Mouse (Mus musculus) heart, embryonic 15.5 days (tissue): ENCODE data around the gene Smc1a. TPM values are rescaled to one million over a fixed set of nuclear protein-coding genes. Genes with fewer than 3 reads are reported as not detected.

Experiments
- ATAC-seq: fragments of 200-750 bp; cut with Nextera tagmentation; replicated peaks from 2 replicates; pipeline ENCODE4 v1.8.0; 2017; ENCODE audit warnings: low read depth, moderate TSS enrichment; ENCODE audit not compliant: insufficient number of reproducible peaks, insufficient read depth, low FRiP score
- H3K27ac ChIP-seq: fragments of 300-500 bp; sonication (generic); 2 replicates; pipeline ENCODE4 v1.5.1; 2015; ENCODE audit warnings: mild to moderate bottlenecking, inconsistent platforms
- H3K27me3 ChIP-seq: fragments of 300-500 bp; sonication (generic); 2 replicates; pipeline ENCODE4 v1.6.1; 2015; ENCODE audit warnings: inconsistent platforms
- H3K36me3 ChIP-seq: fragments of 300-500 bp; sonication (generic); 2 replicates; pipeline ENCODE4 v1.6.1; 2015; ENCODE audit warnings: mild to moderate bottlenecking, inconsistent platforms
- H3K4me1 ChIP-seq: fragments of 300-500 bp; sonication (generic); replicated peaks from 2 replicates; pipeline ENCODE4 v1.6.1; 2015; ENCODE audit warnings: inconsistent platforms
- H3K4me2 ChIP-seq: fragments of 300-500 bp; sonication (generic); 2 replicates; pipeline ENCODE4 v1.6.1; 2015; ENCODE audit warnings: inconsistent platforms, mild to moderate bottlenecking, moderate library complexity
- H3K4me3 ChIP-seq: fragments of 300-500 bp; sonication (generic); 2 replicates; pipeline ENCODE4 v1.5.1; 2015; ENCODE audit warnings: mild to moderate bottlenecking, inconsistent platforms
- H3K9ac ChIP-seq: fragments of 300-500 bp; sonication (generic); 2 replicates; pipeline ENCODE4 v1.6.1; 2015; ENCODE audit warnings: mild to moderate bottlenecking, inconsistent platforms
- H3K9me3 ChIP-seq: fragments of 300-500 bp; sonication (generic); replicated peaks from 2 replicates; pipeline ENCODE4 v1.6.1; 2016; ENCODE audit warnings: inconsistent platforms
- WGBS: fragments of 180-500 bp; shearing (Covaris S2); methylation state at CpG from one replicate; pipeline ENCODE4 v1.1.7; 2015; ENCODE audit warnings: mixed read lengths; 5-methylcytosine and 5-hydroxymethylcytosine counted together
- polyA plus RNA-seq: library from polyadenylated mRNA; unstranded; fragments of >200 nt; fragmentation: Nextera tagmentation; extraction: Ambion mirVana; gene quantifications from 2 replicates; pipeline ENCODE4 v1.2.1, GENCODE M21; 2015

Smc1a gene
- 65.0 and 67.9 TPM in 2 replicates for polyA plus RNA-seq

DNA sequence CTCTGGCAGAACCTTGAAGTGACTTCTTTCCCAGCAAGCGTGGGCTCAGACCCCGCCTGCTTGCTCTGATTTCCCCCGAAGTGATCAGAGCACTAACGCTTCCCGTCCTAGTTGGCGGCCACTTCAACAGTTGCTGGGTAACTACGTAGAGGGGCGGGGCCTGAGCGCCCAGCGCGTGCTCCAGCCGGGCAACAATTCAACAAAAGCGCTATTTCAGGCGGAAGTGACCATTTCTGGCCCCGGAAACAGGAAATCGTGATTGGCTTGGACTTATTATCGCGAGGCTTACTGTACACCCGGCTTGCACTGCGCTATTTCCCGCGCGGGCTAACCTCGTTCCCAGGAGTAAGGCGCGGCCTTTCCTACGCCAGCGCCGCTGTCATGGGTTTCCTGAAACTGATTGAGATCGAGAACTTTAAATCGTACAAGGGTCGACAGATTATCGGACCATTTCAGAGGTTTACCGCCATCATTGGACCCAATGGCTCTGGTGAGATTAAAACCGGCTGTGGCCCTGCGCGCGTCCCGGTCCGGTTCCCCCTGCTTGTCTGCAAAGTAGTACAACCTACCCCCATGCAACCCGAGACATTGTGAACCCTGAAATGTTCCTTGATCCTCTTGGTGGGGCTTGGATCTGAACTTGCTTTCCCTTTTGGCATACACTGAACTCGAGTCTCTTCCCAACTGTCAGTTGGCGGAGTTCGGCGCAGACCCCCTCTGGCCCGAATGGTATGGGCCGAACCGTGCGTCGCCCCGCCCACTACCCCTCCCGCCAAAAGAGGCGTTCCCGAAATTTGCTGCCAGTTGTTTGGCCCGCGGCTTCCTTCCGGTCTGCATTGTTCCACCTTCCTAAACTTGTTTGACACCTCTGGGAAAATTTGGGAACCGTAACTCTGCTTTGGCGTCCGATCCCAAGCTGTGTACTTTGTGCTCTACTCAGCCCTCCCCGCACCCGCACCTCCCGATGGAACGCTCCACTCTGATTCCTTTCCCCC lies at the start of gene Smc1a, which contains the start of gene Ribc1:
TSS of gene Smc1a (plus strand) at position 278 of the 995 bp plus-strand sequence.
TSS of gene Ribc1 (minus strand) at position 145 of the 995 bp plus-strand sequence.
- Histone ChIP-seq H3K9me3 (no peaks in the 10 kb centered on the region), H3K4me2 (peak within 1 kb of the TSS; percentile 67), H3K36me3 (no peaks in the 10 kb centered on the region), H3K9ac (peak within 1 kb of the TSS; percentile 67), H3K27ac (peak within 1 kb of the TSS; percentile 92), H3K4me1 (peaks cover 3% of the 10 kb centered on the region; the same call in 1 of the 2 replicates), H3K4me3 (peak within 1 kb of the TSS; percentile 65), H3K27me3 (peaks cover 11% of the 10 kb centered on the region)
- 15% methylated on average over 64 of the region's 64 CpGs for WGBS
- peak; percentile 97 for ATAC-seq

DNA sequence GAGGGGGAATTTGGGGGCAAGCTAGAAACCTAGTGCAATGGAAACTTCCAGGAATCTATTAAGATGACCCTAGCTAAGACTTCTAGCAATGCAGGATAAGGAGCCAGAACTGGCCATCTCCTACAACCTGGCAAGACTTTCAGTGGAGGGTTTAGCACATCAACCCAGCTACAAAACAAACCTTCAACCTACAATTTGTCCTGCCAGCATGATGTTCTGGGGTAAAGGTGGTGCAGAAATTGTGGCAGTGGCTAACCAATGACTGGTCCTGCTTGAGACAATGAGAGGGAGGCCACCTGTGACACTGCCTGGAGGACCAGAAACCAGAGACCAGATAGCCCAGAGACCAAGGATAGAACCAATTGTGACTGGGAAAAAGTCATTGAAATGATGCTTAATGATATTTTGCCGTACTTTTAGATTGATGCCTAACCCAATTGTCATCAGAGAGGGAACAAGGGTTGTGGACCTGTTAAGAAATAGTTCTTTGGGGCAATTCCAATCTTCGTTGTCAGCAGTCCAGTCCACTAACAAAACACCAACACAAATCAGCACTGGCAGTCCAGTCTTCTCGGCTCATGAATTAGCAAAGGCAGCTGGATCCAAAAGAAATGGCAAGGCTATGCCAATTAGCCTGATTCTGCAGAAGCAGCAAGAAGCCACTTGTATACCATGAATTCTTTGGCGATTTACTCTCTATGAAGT lies 17.1 kb upstream of the Smc1a start:
- ATAC-seq = no peak
- peaks cover 40% of the 10 kb centered on the region; the same call in 1 of the 2 replicates for H3K27me3 ChIP-seq
- H3K9me3 ChIP-seq = no peaks in the 10 kb centered on the region
- no peak overlapping the region for H3K9ac ChIP-seq
- H3K27ac ChIP-seq = no peak overlapping the region
- H3K4me2 ChIP-seq = no peak overlapping the region
- H3K36me3 ChIP-seq = no peaks in the 10 kb centered on the region
- H3K4me3 ChIP-seq = no peak overlapping the region
- WGBS = 64% methylated on average over 4 of the region's 4 CpGs
- no peaks in the 10 kb centered on the region for H3K4me1 ChIP-seq

DNA sequence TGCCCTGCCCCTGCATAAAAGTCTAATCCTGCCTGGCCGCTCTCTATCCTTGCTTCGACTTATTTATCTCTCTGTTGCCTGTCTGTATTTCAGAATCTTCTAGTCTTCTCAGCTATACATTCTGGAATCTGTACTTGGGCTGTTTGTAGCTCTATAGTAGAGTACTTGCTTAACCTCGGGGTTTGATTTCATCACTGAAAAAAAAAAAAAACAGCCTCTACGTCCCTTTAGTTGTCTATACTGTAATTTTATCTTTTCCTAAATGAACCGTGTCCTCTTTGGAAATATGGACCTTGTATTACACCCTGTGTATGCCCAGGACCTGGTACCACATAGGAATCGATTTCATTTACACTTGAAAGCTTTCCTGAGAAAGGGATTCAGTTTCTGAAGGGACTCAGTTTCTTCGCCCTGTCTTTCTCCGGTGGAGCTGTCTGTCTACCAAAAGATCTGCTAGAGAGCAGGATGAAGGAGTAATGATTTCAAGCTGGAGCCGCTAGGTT lies 15.0 kb upstream of the Smc1a start:
- Histone ChIP-seq H3K4me3 (peak overlapping the region; percentile 58), H3K9me3 (no peaks in the 10 kb centered on the region), H3K9ac (peak overlapping the region; percentile 41), H3K4me1 (no peaks in the 10 kb centered on the region), H3K4me2 (peak overlapping the region; percentile 56), H3K27ac (0 out of 2 replicates have a peak overlapping the region, but pooled peaks have one; percentile 47), H3K27me3 (peaks cover 29% of the 10 kb centered on the region; the same call in 1 of the 2 replicates), H3K36me3 (no peaks in the 10 kb centered on the region)
- 33% methylated on average over 9 of the region's 9 CpGs for WGBS
- ATAC-seq = no peak

DNA sequence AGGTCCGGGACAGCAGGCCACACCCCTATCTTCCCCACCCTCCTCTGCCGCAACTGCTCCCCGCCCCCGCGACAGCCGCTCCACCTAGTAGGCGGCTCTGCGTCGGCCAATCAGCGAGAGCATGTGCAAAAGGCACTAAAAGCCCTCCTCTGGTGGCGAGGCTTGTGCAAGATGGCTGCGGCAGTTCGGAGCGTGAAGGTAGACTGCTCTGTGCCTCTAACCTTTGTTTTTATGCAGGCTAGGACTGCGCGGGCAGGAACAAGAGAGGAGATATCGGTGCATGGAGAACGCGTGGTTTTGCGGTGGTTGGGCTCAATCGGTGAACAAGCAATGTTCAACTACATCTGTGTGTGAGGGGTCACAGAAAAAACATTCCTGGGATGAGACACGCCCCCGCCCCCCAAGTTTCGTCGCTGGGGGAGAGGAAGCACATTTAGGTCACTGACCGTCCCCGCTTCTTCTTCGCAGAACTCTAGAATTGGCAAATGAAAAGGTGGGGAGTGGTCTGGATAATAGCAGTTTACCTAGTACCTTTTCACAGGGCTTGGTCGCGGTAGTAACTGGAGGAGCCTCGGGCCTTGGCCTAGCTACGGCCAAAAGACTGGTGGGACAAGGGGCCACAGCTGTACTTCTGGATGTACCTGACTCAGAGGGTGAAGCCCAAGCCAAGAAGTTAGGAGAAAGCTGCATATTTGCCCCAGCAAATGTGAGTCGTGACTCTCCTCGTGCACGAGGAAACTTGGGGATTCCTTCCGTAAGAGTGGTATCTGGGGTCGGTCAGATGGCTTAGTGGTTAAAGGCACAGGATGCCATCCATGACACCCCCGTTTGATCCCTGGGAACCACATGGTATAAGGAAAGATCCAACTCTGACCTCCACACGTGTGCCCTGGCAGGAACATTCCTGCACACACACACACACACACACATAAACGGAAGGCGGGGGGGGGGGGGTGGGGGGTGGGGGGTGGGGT lies 14.2 kb upstream of the Smc1a start, which contains the start of gene Hsd17b10:
TSS of gene Hsd17b10 (plus strand) at position 109 of the 974 bp plus-strand sequence.
- Histone ChIP-seq H3K9me3 (no peaks in the 10 kb centered on the region), H3K4me2 (peak within 1 kb of the TSS; percentile 73), H3K9ac (peak within 1 kb of the TSS; percentile 52), H3K4me3 (peak within 1 kb of the TSS; percentile 58), H3K4me1 (no peaks in the 10 kb centered on the region), H3K27me3 (peaks cover 27% of the 10 kb centered on the region), H3K36me3 (no peaks in the 10 kb centered on the region), H3K27ac (peak within 1 kb of the TSS; percentile 70)
- ATAC-seq = peak; percentile 96
- 17% methylated on average over 39 of the region's 41 CpGs for WGBS

DNA sequence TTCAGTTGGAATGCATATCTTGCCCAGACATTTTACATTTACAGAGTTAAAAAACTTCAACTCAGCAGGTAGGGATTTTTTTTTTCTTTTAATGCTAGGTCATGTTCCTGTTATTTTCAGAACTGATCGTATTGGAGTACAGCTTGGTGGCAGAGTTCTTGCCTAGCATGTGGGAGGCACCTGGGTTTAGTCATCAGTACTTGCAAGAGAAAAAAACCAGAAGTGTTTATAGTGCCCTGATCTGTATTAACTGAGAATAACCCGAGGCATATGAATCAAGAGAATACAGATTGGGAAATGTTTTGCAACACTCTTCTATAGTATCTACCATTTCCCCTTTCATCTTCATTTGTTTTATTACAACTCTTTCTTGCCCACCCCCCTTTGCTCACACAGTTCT lies 13.4 kb upstream of the Smc1a start:
- Histone ChIP-seq H3K9ac (no peak overlapping the region), H3K36me3 (no peaks in the 10 kb centered on the region), H3K4me1 (no peaks in the 10 kb centered on the region), H3K4me2 (peak overlapping the region; percentile 73), H3K4me3 (peak overlapping the region; percentile 20; the same call in 1 of the 2 replicates), H3K9me3 (no peaks in the 10 kb centered on the region), H3K27ac (no peak overlapping the region), H3K27me3 (peaks cover 20% of the 10 kb centered on the region)
- ATAC-seq = no peak
- 54% methylated on average over 2 of the region's 2 CpGs for WGBS

DNA sequence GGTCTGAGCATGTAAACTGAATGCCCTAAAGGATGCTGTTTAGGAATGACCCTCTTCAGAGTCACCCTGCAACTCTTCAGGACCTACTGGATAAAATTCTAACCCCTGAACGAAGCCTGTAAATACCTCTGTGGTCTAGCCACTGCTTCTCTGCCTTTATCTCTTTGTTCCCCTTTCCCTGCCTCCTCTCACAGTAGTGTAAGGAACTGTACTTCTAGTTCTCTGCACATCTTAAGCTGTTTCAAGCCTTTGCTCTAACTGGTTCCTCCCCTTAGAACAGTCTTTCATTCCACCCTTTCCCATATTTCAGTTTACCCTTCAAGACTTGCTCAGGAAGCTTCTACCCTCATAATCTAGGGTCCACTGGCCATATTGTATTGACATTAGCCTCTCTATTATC lies 8.4 kb upstream of the Smc1a start:
- no peak overlapping the region for H3K9ac ChIP-seq
- H3K4me1 ChIP-seq = no peaks in the 10 kb centered on the region
- H3K27ac ChIP-seq = no peak overlapping the region
- H3K9me3 ChIP-seq = no peaks in the 10 kb centered on the region
- 81% methylated on average over 1 of the region's 1 CpGs for WGBS
- no peak overlapping the region for H3K4me2 ChIP-seq
- H3K4me3 ChIP-seq = no peak overlapping the region
- H3K27me3 ChIP-seq = peaks cover 13% of the 10 kb centered on the region
- no peak for ATAC-seq
- H3K36me3 ChIP-seq = no peaks in the 10 kb centered on the region

DNA sequence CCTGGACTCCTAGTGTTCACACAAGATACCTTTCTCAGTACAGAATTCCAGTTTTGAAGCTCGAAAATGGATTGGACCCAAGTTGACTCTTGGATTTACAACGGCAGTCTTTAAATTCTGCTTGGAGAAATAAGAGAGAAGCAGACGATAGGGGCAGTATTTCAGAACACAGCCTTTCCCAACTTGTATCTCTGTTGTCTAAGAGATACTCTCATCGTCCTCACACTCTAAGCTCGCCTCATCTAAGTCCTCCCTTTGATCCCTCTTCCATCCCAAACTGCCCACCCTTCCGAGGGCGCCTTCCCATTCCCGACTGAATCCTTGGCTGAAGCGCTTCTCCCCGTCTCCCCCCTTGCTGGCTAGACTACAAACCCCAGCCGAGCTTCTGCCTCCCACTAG lies 477 bp upstream of the Smc1a start:
- Histone ChIP-seq H3K4me3 (peak overlapping the region; percentile 65), H3K9ac (peak overlapping the region; percentile 63), H3K4me2 (peak overlapping the region; percentile 67), H3K36me3 (no peaks in the 10 kb centered on the region), H3K9me3 (no peaks in the 10 kb centered on the region), H3K27ac (peak overlapping the region; percentile 92), H3K27me3 (peaks cover 10% of the 10 kb centered on the region), H3K4me1 (peaks cover 3% of the 10 kb centered on the region; the same call in 1 of the 2 replicates)
- ATAC-seq = no peak; the same call in 1 of the 2 replicates
- 22% methylated on average over 11 of the region's 11 CpGs for WGBS

DNA sequence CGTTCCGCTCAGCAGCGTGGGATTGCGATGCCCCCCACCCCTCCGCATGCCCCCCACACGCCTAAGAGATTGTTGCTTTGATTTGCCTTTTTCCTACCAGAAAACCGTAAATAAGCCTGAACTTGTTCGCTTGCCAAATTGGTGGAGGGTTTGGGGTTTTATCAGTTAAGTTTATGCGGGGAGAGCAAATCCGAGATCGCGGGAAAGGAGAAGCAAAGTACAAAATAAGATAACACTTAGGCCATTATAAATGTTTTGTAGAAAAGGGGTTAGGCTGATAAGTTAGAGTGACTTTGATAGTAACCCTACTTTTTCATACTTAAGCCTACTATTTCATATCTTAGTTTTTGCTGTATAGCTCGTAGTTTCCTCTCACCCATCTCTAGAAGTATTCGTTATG lies 958 bp downstream of the Smc1a start:
- no peak for ATAC-seq
- H3K4me3 ChIP-seq = peak overlapping the region; percentile 65
- peak overlapping the region; percentile 62 for H3K4me2 ChIP-seq
- H3K36me3 ChIP-seq = no peaks in the 10 kb centered on the region
- H3K27me3 ChIP-seq = peaks cover 13% of the 10 kb centered on the region
- WGBS = 15% methylated on average over 14 of the region's 14 CpGs
- peak overlapping the region; percentile 92 for H3K27ac ChIP-seq
- H3K4me1 ChIP-seq = peaks cover 3% of the 10 kb centered on the region; the same call in 1 of the 2 replicates
- no peaks in the 10 kb centered on the region for H3K9me3 ChIP-seq
- H3K9ac ChIP-seq = peak overlapping the region; percentile 67

DNA sequence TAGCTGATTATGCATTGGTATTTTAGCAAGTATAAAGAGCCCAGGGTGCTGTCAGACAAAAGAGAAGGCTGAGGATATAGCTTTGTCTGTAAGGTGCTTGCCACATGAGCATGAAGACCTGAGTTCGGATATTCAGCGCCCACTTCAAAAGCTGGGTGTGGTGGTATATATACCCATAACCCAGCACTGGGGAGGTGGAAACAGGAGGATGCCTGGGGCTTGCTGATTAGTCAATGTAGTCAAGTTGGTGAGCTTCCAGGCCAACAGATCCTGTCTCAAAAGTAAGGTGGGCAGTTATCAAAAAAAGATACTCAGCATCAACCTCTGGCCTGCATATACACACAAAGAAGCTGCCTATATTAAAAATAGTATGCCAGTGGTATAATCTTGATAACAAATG lies 3.1 kb downstream of the Smc1a start:
- 80% methylated on average over 2 of the region's 2 CpGs for WGBS
- Histone ChIP-seq H3K27ac (no peak overlapping the region), H3K4me3 (no peak overlapping the region), H3K4me1 (peaks cover 3% of the 10 kb centered on the region; the same call in 1 of the 2 replicates), H3K4me2 (no peak overlapping the region), H3K9ac (no peak overlapping the region), H3K27me3 (peaks cover 13% of the 10 kb centered on the region), H3K9me3 (no peaks in the 10 kb centered on the region), H3K36me3 (peaks cover 8% of the 10 kb centered on the region; the same call in 1 of the 2 replicates)
- no peak for ATAC-seq

DNA sequence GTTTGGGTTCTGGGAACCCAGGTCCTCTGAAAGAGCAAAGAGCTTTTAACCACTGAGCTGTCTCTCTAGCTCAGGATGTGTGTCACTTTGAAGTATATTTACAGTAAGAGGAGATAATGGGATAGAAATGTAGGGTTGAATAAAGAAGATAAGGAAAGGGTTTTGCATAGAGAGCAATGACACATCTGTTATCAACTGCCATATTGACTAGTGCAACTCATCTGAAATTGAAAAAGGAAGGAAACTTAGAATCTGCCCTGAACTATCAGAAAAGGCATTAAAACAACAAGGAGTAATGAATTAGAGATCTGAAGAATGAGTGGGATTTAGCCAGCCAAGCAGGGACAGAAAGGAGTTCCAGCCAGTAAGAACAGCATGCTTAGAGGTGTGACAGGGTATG lies 23.6 kb downstream of the Smc1a start:
- H3K4me2 ChIP-seq = no peak overlapping the region
- no peaks in the 10 kb centered on the region for H3K9me3 ChIP-seq
- no peak overlapping the region for H3K9ac ChIP-seq
- H3K27me3 ChIP-seq = peaks cover 10% of the 10 kb centered on the region
- no peak for ATAC-seq
- no peak overlapping the region for H3K27ac ChIP-seq
- peaks cover 32% of the 10 kb centered on the region; the same call in 1 of the 2 replicates for H3K36me3 ChIP-seq
- H3K4me3 ChIP-seq = no peak overlapping the region
- no peaks in the 10 kb centered on the region for H3K4me1 ChIP-seq
